Mouse (Mus musculus): ENCODE measurements around the gene Adamts7. TPM values are rescaled to one million over a fixed set of nuclear protein-coding genes. Genes with fewer than 3 reads are reported as not detected.

The Adamts7 gene
- polyA plus RNA-seq, 1 experiment from 2014 or later: 18.7 TPM

DNA sequence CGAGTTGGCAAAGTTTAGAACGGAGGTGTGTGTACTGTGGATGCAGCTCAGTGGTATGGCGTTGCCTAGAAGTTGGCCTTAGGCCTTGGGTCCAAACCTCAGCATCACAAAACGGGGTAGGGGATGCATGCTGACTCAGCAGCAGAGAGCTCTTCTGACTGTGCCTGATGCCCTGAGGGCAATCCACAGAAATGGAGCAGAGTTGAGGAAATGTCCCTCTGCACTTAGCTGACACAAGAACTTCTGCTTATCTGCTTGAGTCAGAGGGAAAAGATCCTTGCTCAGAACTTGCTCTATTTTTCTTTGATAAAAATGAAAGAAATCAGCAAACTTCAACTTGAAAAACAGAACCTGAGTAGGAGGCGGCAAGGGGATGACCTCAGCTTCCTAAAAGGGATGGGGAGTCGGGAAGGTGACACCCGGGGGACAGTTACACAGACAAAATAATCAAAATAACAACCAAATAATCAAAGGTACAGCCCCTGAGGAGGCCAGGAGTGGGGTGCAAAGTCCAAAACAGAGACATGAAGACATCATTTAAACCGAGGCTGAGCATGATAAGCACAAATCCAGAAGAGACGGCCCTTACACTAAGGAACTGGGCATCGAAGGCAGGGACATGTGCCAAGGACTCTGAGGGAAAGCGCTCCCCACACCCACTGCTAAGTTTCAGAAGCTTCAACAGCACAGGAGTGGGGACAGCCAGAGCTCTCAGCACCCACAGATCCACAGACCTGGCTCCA is 53.6 kb downstream of the Adamts7 start:
- H3K9ac ChIP-seq (ENCODE audit: low read length): no peak overlapping the region
- no peak for ATAC-seq (ENCODE audit: low read depth)
- H3K4me2 ChIP-seq (ENCODE audit: low read depth, low read length): no peak overlapping the region
- H3K27me3 ChIP-seq (ENCODE audit: control insufficient read depth, insufficient read depth, low read depth, low read length): no peaks in the 10 kb centered on the region
- H3K36me3 ChIP-seq (ENCODE audit: control insufficient read depth, insufficient read depth, low read length): peaks cover 37% of the 10 kb centered on the region
- no peak overlapping the region for H3K27ac ChIP-seq (ENCODE audit: low read length)
- H3K4me3 ChIP-seq (ENCODE audit: low read length): no peak overlapping the region
- WGBS: 79% methylated on average over 11 of the region's 11 CpGs
- H3K4me1 ChIP-seq (replicated peaks; ENCODE audit: control insufficient read depth, insufficient read depth, low read length): no peaks in the 10 kb centered on the region
- no peaks in the 10 kb centered on the region for H3K9me3 ChIP-seq (ENCODE audit: control insufficient read depth, low read length)

- ATAC-seq (ENCODE audit: low read depth): no peak
- 54% methylated on average over 4 of the region's 4 CpGs for WGBS
- Histone ChIP-seq H3K4me3 (ENCODE audit: low read length) (no peak overlapping the region), H3K9ac (ENCODE audit: low read length) (no peak overlapping the region), H3K27ac (ENCODE audit: low read length) (no peak overlapping the region), H3K36me3 (ENCODE audit: control insufficient read depth, insufficient read depth, low read length) (peaks cover 41% of the 10 kb centered on the region), H3K4me2 (ENCODE audit: low read depth, low read length) (no peak overlapping the region), H3K27me3 (ENCODE audit: control insufficient read depth, insufficient read depth, low read depth, low read length) (no peaks in the 10 kb centered on the region), H3K9me3 (ENCODE audit: control insufficient read depth, low read length) (no peaks in the 10 kb centered on the region), H3K4me1 (replicated peaks; ENCODE audit: control insufficient read depth, insufficient read depth, low read length) (no peaks in the 10 kb centered on the region)
Observed at GRCm38 (mm10) chr9:90217501-90217900, 54.6 kb downstream of the Adamts7 start.

DNA sequence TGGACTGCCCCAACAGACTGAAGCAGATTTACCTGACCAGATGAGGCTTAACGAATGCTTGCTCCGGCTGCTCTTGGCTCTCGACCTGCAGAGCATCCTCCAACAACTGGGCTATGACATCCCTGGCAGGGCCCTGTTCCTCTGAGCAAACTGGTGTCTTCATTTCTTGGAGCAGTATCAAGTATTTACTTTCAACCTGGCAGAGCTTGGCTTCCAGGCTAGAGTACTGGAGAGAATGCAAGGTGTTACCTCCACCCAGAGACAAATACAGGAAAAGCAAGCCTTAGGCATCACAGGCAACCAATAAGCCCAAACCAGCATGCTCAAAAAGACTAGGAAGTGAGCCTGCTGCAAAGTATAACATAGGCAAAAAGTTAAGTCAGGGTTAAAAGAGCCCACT is 59.4 kb downstream of the Adamts7 start:
- ATAC-seq (ENCODE audit: low read depth): no peak
- Histone ChIP-seq H3K9ac (ENCODE audit: low read length) (no peak overlapping the region), H3K4me3 (ENCODE audit: low read length) (no peak overlapping the region), H3K36me3 (ENCODE audit: control insufficient read depth, insufficient read depth, low read length) (peaks cover 45% of the 10 kb centered on the region), H3K27me3 (ENCODE audit: control insufficient read depth, insufficient read depth, low read depth, low read length) (no peaks in the 10 kb centered on the region), H3K4me1 (replicated peaks; ENCODE audit: control insufficient read depth, insufficient read depth, low read length) (no peaks in the 10 kb centered on the region), H3K4me2 (ENCODE audit: low read depth, low read length) (no peak overlapping the region), H3K9me3 (ENCODE audit: control insufficient read depth, low read length) (no peaks in the 10 kb centered on the region), H3K27ac (ENCODE audit: low read length) (no peak overlapping the region)
- WGBS: 86% methylated on average over 3 of the region's 3 CpGs

- H3K9ac ChIP-seq (ENCODE audit: low read length): no peak overlapping the region
- 70% methylated on average over 21 of the region's 21 CpGs for WGBS
- peaks cover 28% of the 10 kb centered on the region for H3K36me3 ChIP-seq (ENCODE audit: control insufficient read depth, insufficient read depth, low read length)
- H3K9me3 ChIP-seq (ENCODE audit: control insufficient read depth, low read length): no peaks in the 10 kb centered on the region
- H3K4me2 ChIP-seq (ENCODE audit: low read depth, low read length): peak overlapping the region; percentile 21; the same call in 1 of the 2 replicates
- H3K27ac ChIP-seq (ENCODE audit: low read length): peak overlapping the region; percentile 70
- peak; percentile 75 for ATAC-seq (ENCODE audit: low read depth)
- H3K4me3 ChIP-seq (ENCODE audit: low read length): no peak overlapping the region
- no peaks in the 10 kb centered on the region for H3K4me1 ChIP-seq (replicated peaks; ENCODE audit: control insufficient read depth, insufficient read depth, low read length)
- H3K27me3 ChIP-seq (ENCODE audit: control insufficient read depth, insufficient read depth, low read depth, low read length): no peaks in the 10 kb centered on the region
Observed at GRCm38 (mm10) chr9:90226081-90226741, 63.3 kb downstream of the Adamts7 start.

DNA sequence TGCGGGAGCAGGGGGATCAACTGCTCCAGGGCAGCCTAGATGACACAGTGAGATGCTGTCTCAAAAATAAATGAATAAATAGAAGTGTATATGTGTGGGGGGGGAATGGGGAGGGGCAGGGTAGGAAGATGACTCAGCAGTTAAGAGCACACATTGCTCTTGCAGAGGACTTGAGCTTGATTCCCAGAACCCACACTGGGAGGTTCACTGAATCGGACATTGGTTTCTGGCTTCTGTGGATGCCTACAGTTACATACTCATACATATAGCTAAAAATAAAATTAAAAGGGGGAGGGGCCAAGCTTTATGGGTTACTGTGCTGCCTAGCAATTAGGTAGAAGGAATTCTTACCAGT is 63.9 kb downstream of the Adamts7 start:
- H3K4me2 ChIP-seq (ENCODE audit: low read depth, low read length): no peak overlapping the region
- 69% methylated on average over 2 of the region's 2 CpGs for WGBS
- H3K27me3 ChIP-seq (ENCODE audit: control insufficient read depth, insufficient read depth, low read depth, low read length): no peaks in the 10 kb centered on the region
- H3K4me1 ChIP-seq (replicated peaks; ENCODE audit: control insufficient read depth, insufficient read depth, low read length): no peaks in the 10 kb centered on the region
- peaks cover 28% of the 10 kb centered on the region for H3K36me3 ChIP-seq (ENCODE audit: control insufficient read depth, insufficient read depth, low read length)
- H3K27ac ChIP-seq (ENCODE audit: low read length): 0 out of 2 replicates have a peak overlapping the region, but pooled peaks have one; percentile 37
- H3K9ac ChIP-seq (ENCODE audit: low read length): no peak overlapping the region
- ATAC-seq (ENCODE audit: low read depth): 0 out of 2 replicates have a peak, but pooled peaks have one; percentile 8
- no peaks in the 10 kb centered on the region for H3K9me3 ChIP-seq (ENCODE audit: control insufficient read depth, low read length)
- H3K4me3 ChIP-seq (ENCODE audit: low read length): no peak overlapping the region

GRCm38 (mm10) chr9:90227171-90227570 is 64.3 kb downstream of the Adamts7 start:
- no peak overlapping the region for H3K4me3 ChIP-seq (ENCODE audit: low read length)
- H3K4me1 ChIP-seq (replicated peaks; ENCODE audit: control insufficient read depth, insufficient read depth, low read length): no peaks in the 10 kb centered on the region
- H3K9ac ChIP-seq (ENCODE audit: low read length): no peak overlapping the region
- 0 out of 2 replicates have a peak overlapping the region, but pooled peaks have one; percentile 37 for H3K27ac ChIP-seq (ENCODE audit: low read length)
- no peak overlapping the region for H3K4me2 ChIP-seq (ENCODE audit: low read depth, low read length)
- no peak; the same call in 1 of the 2 replicates for ATAC-seq (ENCODE audit: low read depth)
- no peaks in the 10 kb centered on the region for H3K9me3 ChIP-seq (ENCODE audit: control insufficient read depth, low read length)
- H3K27me3 ChIP-seq (ENCODE audit: control insufficient read depth, insufficient read depth, low read depth, low read length): no peaks in the 10 kb centered on the region
- peaks cover 27% of the 10 kb centered on the region for H3K36me3 ChIP-seq (ENCODE audit: control insufficient read depth, insufficient read depth, low read length)
- 73% methylated on average over 12 of the region's 12 CpGs for WGBS

DNA sequence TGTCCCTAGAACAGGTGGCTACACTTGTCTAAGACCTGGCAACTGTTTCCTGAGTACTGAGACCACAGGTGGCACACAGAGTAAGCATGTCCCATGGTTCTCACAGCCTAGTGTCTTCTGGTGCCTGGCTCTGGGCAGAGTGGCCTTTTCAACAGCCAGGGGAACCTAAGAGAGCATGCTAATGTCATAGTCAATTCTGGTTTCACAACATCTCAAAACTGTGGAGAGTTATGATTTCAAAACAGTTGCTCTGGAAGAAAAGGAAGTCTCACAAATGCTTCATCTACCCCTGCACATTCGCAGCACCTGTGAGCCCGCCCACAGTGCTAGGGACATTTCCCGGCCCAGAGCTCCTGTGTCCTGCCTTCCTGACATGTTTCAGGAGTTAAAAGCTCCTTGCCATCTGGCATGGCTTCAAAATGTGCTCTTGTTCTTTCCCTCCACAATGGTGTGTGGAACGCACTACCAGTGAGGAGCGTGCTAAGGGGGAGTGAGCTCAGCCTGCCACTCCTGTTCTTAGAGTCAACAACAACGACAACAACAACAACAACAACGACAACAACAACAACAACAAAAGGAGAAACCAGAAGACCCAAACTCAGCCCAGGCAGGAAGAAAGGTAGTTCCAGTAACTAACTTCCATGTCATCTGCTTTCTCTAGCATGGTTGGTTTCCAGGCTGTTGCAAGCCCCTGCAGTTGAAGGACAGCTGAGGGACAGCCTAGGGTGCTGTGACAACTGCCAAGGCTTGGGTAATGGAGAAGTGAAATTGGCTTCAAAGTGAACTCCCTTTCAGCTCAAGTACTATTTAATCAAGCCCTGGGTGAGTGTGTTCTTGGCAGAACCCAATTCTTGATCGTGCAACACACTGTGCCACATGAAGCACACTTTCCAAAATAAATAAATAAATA is 70.2 kb downstream of the Adamts7 start:
- H3K27me3 ChIP-seq (ENCODE audit: control insufficient read depth, insufficient read depth, low read depth, low read length): no peaks in the 10 kb centered on the region
- H3K9me3 ChIP-seq (ENCODE audit: control insufficient read depth, low read length): no peaks in the 10 kb centered on the region
- H3K9ac ChIP-seq (ENCODE audit: low read length): no peak overlapping the region
- peaks cover 5% of the 10 kb centered on the region for H3K4me1 ChIP-seq (replicated peaks; ENCODE audit: control insufficient read depth, insufficient read depth, low read length)
- ATAC-seq (ENCODE audit: low read depth): no peak
- no peak overlapping the region for H3K4me2 ChIP-seq (ENCODE audit: low read depth, low read length)
- no peaks in the 10 kb centered on the region for H3K36me3 ChIP-seq (ENCODE audit: control insufficient read depth, insufficient read depth, low read length)
- 77% methylated on average over 8 of the region's 8 CpGs for WGBS
- no peak overlapping the region for H3K27ac ChIP-seq (ENCODE audit: low read length)
- no peak overlapping the region for H3K4me3 ChIP-seq (ENCODE audit: low read length)

DNA sequence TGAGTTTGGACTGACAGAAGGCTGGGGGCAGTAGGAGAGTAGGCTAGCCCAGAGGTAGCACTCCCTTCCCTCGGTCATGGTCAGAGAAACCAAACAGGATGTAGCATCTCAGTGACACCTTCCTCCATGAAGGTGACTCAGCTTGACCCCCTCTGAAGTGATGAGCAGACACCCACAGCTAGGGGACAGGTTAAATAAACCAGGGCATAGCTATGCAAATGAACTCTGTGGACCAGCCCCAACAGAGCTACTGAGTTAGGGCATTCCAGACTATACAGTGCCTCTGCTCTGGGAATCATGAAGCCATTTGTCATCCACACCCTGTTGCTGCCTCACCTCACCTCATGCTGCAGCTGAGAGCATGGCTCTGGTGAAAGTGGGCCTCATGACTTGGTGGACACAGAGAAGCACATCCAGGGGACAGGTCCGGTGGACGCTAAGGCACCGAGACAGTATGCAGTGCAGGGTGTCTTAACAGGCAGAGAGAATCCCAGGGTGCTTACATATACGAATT is 71.1 kb downstream of the Adamts7 start:
- Histone ChIP-seq H3K4me3 (ENCODE audit: low read length) (no peak overlapping the region), H3K4me2 (ENCODE audit: low read depth, low read length) (no peak overlapping the region), H3K27me3 (ENCODE audit: control insufficient read depth, insufficient read depth, low read depth, low read length) (no peaks in the 10 kb centered on the region), H3K4me1 (replicated peaks; ENCODE audit: control insufficient read depth, insufficient read depth, low read length) (peaks cover 5% of the 10 kb centered on the region), H3K27ac (ENCODE audit: low read length) (no peak overlapping the region), H3K9me3 (ENCODE audit: control insufficient read depth, low read length) (no peaks in the 10 kb centered on the region), H3K36me3 (ENCODE audit: control insufficient read depth, insufficient read depth, low read length) (no peaks in the 10 kb centered on the region), H3K9ac (ENCODE audit: low read length) (no peak overlapping the region)
- WGBS: 79% methylated on average over 5 of the region's 5 CpGs
- no peak for ATAC-seq (ENCODE audit: low read depth)

GRCm38 (mm10) chr9:90234786-90235185 is 71.9 kb downstream of the Adamts7 start:
- ATAC-seq (ENCODE audit: low read depth): no peak
- Histone ChIP-seq H3K4me1 (replicated peaks; ENCODE audit: control insufficient read depth, insufficient read depth, low read length) (peaks cover 5% of the 10 kb centered on the region), H3K9me3 (ENCODE audit: control insufficient read depth, low read length) (no peaks in the 10 kb centered on the region), H3K4me3 (ENCODE audit: low read length) (no peak overlapping the region), H3K36me3 (ENCODE audit: control insufficient read depth, insufficient read depth, low read length) (0 out of 2 replicates have a peak, but pooled peaks cover 2% of the 10 kb centered on the region), H3K27ac (ENCODE audit: low read length) (no peak overlapping the region), H3K4me2 (ENCODE audit: low read depth, low read length) (no peak overlapping the region), H3K27me3 (ENCODE audit: control insufficient read depth, insufficient read depth, low read depth, low read length) (no peaks in the 10 kb centered on the region), H3K9ac (ENCODE audit: low read length) (no peak overlapping the region)
- WGBS: 76% methylated on average over 5 of the region's 5 CpGs
